ENCODE assay signal across 8 mouse cellular contexts in the genomic region with DNA sequence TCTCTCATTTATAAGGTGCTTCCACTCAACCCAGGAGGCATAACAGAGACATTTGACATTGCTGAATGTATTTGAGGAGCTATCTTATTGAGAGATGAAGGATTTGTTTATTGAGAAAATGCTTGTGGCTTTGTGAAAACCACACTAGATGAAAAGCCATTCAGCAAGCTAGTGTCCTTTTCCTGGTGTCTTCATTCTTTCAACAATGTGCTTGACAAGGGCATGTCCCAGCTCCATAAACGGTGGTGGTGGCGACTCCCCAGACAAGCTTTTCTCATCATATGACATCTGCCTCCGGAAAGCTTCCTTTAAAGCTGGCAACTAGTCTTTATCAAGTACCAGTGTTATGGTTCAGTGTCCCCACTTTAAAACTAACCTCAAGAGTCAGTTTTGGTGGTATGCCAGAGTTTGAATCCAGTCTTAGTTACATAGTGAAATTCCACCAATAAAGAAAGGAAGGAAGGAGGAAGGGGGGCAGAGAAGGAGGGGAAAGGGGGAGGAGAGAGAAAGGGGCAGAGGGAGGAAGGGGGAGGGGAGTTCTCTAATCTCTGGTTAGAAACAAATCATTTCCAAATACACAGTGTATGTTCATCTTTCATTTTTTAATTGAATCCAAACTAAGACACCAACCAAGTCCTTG. TPM values are rescaled to one million over a fixed set of nuclear protein-coding genes. Genes with fewer than 3 reads are reported as not detected.
DNase-seq lines count a peak whose midpoint lies in the region; ATAC-seq and TF ChIP-seq lines count a peak whose summit lies in the region.

Gene Prr15 (plus strand): TSS at position 590 of the 640 bp plus-strand sequence.

- H3K36me3 ChIP-seq in kidney, embryonic 16.5 days (ENCODE audit: insufficient read depth, low read length): no peaks in the 10 kb centered on the region
- H3K36me3 ChIP-seq in embryonic facial prominence, embryonic 14.5 days (ENCODE audit: control insufficient read depth, insufficient read depth, low read length): no peaks in the 10 kb centered on the region
- H3K36me3 ChIP-seq in intestine, embryonic 15.5 days: no peaks in the 10 kb centered on the region
- no peaks in the 10 kb centered on the region for H3K36me3 ChIP-seq in midbrain, postnatal 0 days (ENCODE audit: insufficient read depth, low read length)

- peak within 1 kb of the TSS; percentile 63 for H3K9ac ChIP-seq in kidney, embryonic 16.5 days (replicated peaks; ENCODE audit: low read length)
- H3K9ac ChIP-seq in embryonic facial prominence, embryonic 14.5 days (ENCODE audit: low read depth, low read length): peak within 1 kb of the TSS; percentile 56; the same call in 1 of the 2 replicates
- peak within 1 kb of the TSS; percentile 56; the same call in 1 of the 2 replicates for H3K9ac ChIP-seq in intestine, embryonic 15.5 days
- H3K9ac ChIP-seq in midbrain, postnatal 0 days (replicated peaks; ENCODE audit: low read length, poor library complexity, severe bottlenecking): peak within 1 kb of the TSS; percentile 44; the same call in 1 of the 2 replicates

- H3K9me3 ChIP-seq in kidney, embryonic 16.5 days (ENCODE audit: low read length): no peaks in the 10 kb centered on the region
- no peaks in the 10 kb centered on the region for H3K9me3 ChIP-seq in embryonic facial prominence, embryonic 14.5 days (ENCODE audit: control insufficient read depth, low read length)
- no peaks in the 10 kb centered on the region for H3K9me3 ChIP-seq in intestine, embryonic 15.5 days
- H3K9me3 ChIP-seq in midbrain, postnatal 0 days (ENCODE audit: low read length): no peaks in the 10 kb centered on the region

- peaks cover 15% of the 10 kb centered on the region for H3K27me3 ChIP-seq in kidney, embryonic 16.5 days (ENCODE audit: insufficient read depth, low read length)
- peaks cover 52% of the 10 kb centered on the region for H3K27me3 ChIP-seq in embryonic facial prominence, embryonic 14.5 days (replicated peaks; ENCODE audit: control insufficient read depth, insufficient read depth, low read length)
- peaks cover 13% of the 10 kb centered on the region for H3K27me3 ChIP-seq in intestine, embryonic 15.5 days (replicated peaks)
- H3K27me3 ChIP-seq in midbrain, postnatal 0 days (ENCODE audit: insufficient read depth, low read length): peaks cover 51% of the 10 kb centered on the region

- peak within 1 kb of the TSS; percentile 94 for H3K4me2 ChIP-seq in kidney, embryonic 16.5 days (replicated peaks; ENCODE audit: low read depth, low read length)
- peak within 1 kb of the TSS; percentile 90 for H3K4me2 ChIP-seq in embryonic facial prominence, embryonic 14.5 days (ENCODE audit: low read depth, low read length)
- H3K4me2 ChIP-seq in intestine, embryonic 15.5 days (replicated peaks): peak within 1 kb of the TSS; percentile 95
- peak within 1 kb of the TSS; percentile 97 for H3K4me2 ChIP-seq in midbrain, postnatal 0 days (ENCODE audit: low read depth, low read length, poor library complexity, severe bottlenecking)

- peak within 1 kb of the TSS; percentile 60 for H3K4me3 ChIP-seq in kidney, embryonic 16.5 days (ENCODE audit: low read length)
- peak within 1 kb of the TSS; percentile 41 for H3K4me3 ChIP-seq in embryonic facial prominence, embryonic 14.5 days (ENCODE audit: low read depth, low read length)
- H3K4me3 ChIP-seq in intestine, embryonic 15.5 days (replicated peaks): peak within 1 kb of the TSS; percentile 53
- H3K4me3 ChIP-seq in midbrain, postnatal 0 days (ENCODE audit: low read depth, low read length): peak within 1 kb of the TSS; percentile 50

- 31% methylated on average over 3 of the region's 3 CpGs for WGBS in kidney, embryonic 16.5 days
- 50% methylated on average over 3 of the region's 3 CpGs for WGBS in embryonic facial prominence, embryonic 14.5 days
- 53% methylated on average over 3 of the region's 3 CpGs for WGBS in intestine, embryonic 15.5 days
- WGBS in midbrain, postnatal 0 days: 61% methylated on average over 3 of the region's 3 CpGs

- TF ChIP-seq CTCF in midbrain, postnatal 0 days (IDR thresholded peaks at IDR 0.05): no peak

- no peak for ATAC-seq in kidney, embryonic 16.5 days (ENCODE audit: low FRiP score, low TSS enrichment)
- no peak for ATAC-seq in embryonic facial prominence, embryonic 14.5 days (ENCODE audit: low read depth)
- ATAC-seq in intestine, embryonic 15.5 days: no peak
- no peak for ATAC-seq in midbrain, postnatal 0 days (ENCODE audit: low FRiP score)

- DNase-seq in kidney, adult 11 months: no peak
- no peak for DNase-seq in embryonic facial prominence, embryonic 14.5 days (ENCODE audit: low spot score)
- no peak for DNase-seq in midbrain, postnatal 0 days (ENCODE audit: low spot score)
- DNase-seq in ovary, postnatal 14 days (ENCODE audit: low spot score): no peak
- no peak for DNase-seq in adrenal gland, postnatal 14 days
- DNase-seq in ovary, adult 18-20 months (ENCODE audit: low spot score): no peak

- peak within 1 kb of the TSS; percentile 2; the same call in 1 of the 2 replicates for H3K27ac ChIP-seq in kidney, embryonic 16.5 days (ENCODE audit: low read length)
- no peak within 1 kb of the TSS for H3K27ac ChIP-seq in embryonic facial prominence, embryonic 14.5 days (replicated peaks; ENCODE audit: low read depth, low read length)
- 0 out of 2 replicates have a peak within 1 kb of the TSS, but pooled peaks have one; percentile 73 for H3K27ac ChIP-seq in intestine, embryonic 15.5 days
- H3K27ac ChIP-seq in midbrain, postnatal 0 days (ENCODE audit: low read depth, low read length): no peak within 1 kb of the TSS

- H3K4me1 ChIP-seq in kidney, embryonic 16.5 days (ENCODE audit: insufficient read depth, low read length): peaks cover 18% of the 10 kb centered on the region
- peaks cover 11% of the 10 kb centered on the region; the same call in 1 of the 2 replicates for H3K4me1 ChIP-seq in embryonic facial prominence, embryonic 14.5 days (ENCODE audit: control insufficient read depth, insufficient read depth, low read length)
- H3K4me1 ChIP-seq in intestine, embryonic 15.5 days (replicated peaks): peaks cover 11% of the 10 kb centered on the region; the same call in 1 of the 2 replicates
- H3K4me1 ChIP-seq in midbrain, postnatal 0 days (ENCODE audit: insufficient read depth, low read length): peaks cover 6% of the 10 kb centered on the region; the same call in 1 of the 2 replicates

RNA-seq across cellular contexts. Expression of gene Prr15, which starts in this region (rescaled TPM):
- polyA plus RNA-seq in kidney, embryonic 16.5 days (2015; fragmentation: Nextera tagmentation; extraction: Ambion mirVana): 8.9 and 9.2 TPM in 2 replicates
- polyA plus RNA-seq in embryonic facial prominence, embryonic 14.5 days (2014; fragmentation: Nextera tagmentation; extraction: Ambion mirVana): 2.7 and 4.5 TPM in 2 replicates
- polyA plus RNA-seq in intestine, embryonic 15.5 days (2015; fragmentation: Nextera tagmentation; extraction: Ambion mirVana): 11.3 and 11.7 TPM in 2 replicates
- total RNA-seq in midbrain, postnatal 0 days (2014; rRNA removed): 1.5 and 2.1 TPM in 2 replicates
- 1.8 and 2.4 TPM in 2 replicates for polyA plus RNA-seq in midbrain, postnatal 0 days (2015; fragmentation: Nextera tagmentation; extraction: Ambion mirVana)
- total RNA-seq in adrenal gland, postnatal 14 days (2021): 3.9 and 4.6 TPM in 2 replicates

Comparison
In these comparisons a context has a peak if more than half of its experiments do, and no peak if none do; other contexts are left out.
1. H3K27ac ChIP-seq: peak in kidney, embryonic 16.5 days (single experiment) and intestine, embryonic 15.5 days (single experiment); none in embryonic facial prominence, embryonic 14.5 days (single experiment) and midbrain, postnatal 0 days (single experiment).
2. Peak in every context shown above with its lines, with median percentiles within 50 percentile points of each other: H3K4me2 ChIP-seq, H3K4me3 ChIP-seq and H3K9ac ChIP-seq.